Mouse (Mus musculus) retina, postnatal 7 days (tissue): ENCODE data around the gene Commd7.

Experiments
- DNase-seq: peaks from one replicate; pipeline ENCODE4 v3.0.0-alpha.2; 2012; ENCODE audit warnings: low read depth, low spot score

Commd7 gene

DNA sequence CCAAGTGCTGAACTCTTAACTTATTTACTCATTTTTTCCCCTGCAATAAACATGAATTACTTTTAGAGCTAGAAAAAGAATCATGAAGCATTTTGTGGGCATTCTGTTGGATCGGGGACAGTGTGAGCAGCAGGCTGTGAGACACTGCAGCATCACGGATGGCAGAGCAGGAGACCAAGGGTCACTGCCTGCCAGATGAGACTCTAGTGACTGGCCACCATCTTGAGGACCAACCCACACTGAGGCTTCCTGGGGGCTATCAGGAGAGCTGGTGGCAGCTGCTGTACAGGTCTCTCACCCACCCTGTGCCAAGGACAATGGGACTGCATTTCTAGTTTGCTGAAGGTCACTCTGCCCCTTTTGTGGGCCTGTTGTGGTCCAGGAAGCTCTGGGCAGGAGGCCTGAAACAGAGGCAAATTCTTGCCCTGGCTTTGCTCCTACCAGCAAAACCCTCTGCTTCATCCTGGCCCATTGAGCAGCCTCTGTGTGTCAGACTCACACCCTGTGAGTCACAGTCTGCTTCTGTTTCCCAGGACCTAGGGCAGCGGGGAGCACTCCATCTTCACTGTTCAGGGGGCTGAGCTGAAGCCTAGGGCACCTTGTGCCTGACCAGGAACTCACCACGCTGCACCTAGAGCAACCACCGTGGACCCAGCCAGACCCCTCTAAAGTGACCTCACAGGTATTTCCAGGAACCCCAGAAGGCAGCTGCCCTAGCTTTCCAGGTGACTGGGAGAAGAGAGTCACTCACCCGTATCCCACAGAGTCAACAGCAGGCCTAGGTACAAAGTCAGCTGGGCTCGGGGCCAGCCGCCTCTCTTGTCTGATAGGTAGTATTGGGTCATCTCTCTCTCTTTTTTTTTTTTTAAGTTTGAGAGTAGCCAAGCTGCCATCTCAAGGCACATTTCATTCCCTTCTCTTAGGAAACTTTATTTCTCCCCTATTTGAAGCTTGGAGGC lies 40.2 kb downstream of the Commd7 start:
- DNase-seq, result no peak

GRCm38 (mm10) chr2:153586515-153587174 lies 45.9 kb downstream of the Commd7 start:
- DNase-seq, result peak; percentile 74

DNA sequence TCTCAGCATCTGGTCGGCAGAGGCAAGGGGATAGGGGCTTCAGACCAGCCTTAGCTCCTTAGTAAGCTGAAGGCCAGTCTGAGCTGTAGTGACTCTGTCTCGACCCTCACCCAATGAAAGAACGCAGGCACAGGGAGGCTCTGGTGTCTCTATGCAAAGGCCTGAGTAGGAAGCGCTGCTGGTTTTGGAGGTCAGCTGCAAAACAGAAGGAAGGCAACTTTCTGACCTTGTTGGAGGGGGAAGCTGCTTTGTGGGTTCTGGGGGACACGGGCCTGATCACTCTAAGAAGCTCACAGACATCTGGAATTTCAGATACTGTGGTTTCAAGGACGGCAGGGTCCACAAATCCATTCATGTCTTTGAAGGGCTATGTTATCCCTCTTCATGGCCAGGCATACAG lies 46.6 kb downstream of the Commd7 start:
- no peak for DNase-seq

DNA sequence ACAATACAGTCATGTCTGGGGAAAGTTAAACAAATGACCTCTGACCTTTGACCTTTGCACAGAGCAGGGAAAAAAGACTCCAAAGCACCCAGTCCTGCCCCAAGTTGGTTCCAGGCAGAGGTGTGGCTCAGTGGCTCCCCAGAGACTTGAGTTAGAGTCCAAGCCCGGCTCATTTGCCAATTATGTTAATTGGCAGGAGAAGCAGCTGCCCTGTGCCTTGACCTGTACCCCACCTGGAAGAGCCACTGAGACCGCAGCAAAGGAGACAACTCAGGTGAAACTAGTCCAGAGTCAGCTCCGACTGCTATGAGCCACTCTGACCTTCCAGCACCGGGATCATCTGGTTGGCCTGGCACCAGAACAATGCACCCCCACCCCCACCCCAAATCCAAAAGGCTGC lies 48.2 kb downstream of the Commd7 start:
- no peak for DNase-seq

DNA sequence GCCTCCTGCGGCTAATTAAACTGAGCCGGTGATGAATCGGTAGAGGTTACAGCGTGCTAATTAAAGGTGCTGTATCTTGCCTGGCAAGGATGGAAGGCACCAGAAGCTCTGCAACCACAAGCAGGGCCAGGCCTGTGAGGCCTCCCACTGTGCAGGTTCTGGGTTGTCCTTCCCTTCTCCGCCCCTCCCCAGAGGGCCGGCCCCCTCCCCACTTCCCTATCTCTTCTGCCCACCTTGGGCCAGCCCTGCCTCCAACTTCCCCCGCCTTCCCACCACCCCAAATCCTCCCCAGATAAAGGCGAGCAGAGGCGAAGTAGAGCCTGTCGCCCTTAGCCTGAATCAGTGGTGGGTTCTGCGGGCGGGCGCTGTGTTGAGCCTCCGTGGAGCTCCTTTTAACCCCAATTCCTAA lies 48.9 kb downstream of the Commd7 start:
- DNase-seq, result no peak

GRCm38 (mm10) chr2:153582876-153583585 lies 49.5 kb downstream of the Commd7 start:
- DNase-seq, result no peak

DNA sequence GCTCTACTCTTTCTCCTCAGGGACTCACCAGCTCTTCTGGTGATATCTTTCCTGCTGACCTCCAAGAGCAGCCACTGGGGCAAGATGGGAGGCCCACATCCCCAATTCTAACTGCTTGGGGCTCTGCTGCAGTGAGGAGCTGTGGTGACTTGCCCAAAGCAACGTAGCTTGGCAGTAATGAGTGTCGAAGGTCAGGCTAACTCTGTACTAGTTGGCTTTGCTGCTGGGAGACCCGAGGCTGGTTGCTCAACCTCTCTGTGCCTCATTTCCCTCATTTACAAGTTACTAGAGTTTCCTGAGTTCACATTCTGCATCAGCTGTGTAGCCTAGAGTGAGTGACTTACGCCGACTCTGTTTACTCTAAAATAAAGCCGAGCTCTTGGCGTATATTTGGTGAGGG lies 51.2 kb downstream of the Commd7 start:
- DNase-seq, result no peak

GRCm38 (mm10) chr2:153580458-153580985 lies 52.1 kb downstream of the Commd7 start:
- no peak for DNase-seq

DNA sequence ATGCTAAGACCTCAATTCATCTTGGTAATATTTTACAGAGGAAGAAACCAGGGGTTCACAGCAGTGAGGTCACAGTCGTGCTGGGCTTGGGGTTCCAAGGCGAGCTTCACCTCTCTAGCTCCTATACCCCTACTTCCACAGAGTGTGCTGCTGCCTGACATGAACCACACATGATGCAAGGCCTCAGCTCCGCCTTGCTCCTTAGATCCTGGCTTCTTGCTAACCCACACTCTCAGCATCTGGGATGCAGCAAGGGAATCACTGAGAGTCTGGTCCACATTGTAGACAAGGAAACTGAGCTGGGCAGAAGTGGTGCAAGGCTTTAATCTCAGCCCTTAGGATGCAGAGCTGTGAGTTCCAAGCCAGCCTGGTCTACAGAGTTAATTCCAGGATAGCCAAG lies 52.5 kb downstream of the Commd7 start:
- DNase-seq, result no peak

DNA sequence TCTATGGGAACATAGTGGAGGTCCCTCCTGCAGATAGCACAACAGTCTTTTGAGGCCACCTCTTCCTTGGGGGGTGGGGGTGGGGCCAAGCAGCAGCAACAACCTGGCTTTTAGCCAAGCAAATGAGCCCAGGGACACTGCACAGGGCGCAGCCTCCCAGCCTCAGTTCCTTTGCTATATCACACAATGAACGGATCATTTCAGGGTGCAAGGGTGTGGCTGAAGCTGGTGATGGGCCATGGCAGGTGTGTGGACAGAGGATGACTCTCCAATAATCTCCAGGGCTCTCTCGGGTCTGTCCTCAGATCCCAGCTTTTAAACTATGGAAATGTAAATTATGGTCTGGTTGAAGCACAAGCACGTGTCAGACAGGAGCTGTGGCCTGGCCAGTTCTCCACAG lies 55.5 kb downstream of the Commd7 start:
- no peak for DNase-seq

- no peak for DNase-seq
These were observed 56.4 kb downstream of the Commd7 start for GRCm38 (mm10) chr2:153576150-153576549.

DNA sequence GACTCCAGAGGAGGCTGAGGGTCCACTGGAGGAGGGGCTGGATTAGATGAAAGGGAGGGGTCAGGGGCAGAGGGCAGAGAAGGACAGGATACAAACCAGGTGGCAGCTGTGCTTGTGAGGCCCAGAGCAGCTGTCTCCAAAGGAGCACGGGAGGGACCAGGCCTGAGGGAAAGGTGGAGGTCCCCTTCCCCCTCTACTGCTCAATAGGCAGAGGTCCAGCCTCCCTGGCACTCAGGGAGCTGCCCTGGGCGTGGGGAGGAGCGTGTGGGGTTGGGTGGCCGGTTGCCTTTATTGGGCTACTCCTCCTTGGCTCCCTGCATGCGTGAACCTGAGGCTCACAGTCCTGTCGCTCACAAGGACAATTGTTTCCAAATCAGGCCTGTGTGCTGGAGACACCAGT lies 57.0 kb downstream of the Commd7 start:
- no peak for DNase-seq

DNA sequence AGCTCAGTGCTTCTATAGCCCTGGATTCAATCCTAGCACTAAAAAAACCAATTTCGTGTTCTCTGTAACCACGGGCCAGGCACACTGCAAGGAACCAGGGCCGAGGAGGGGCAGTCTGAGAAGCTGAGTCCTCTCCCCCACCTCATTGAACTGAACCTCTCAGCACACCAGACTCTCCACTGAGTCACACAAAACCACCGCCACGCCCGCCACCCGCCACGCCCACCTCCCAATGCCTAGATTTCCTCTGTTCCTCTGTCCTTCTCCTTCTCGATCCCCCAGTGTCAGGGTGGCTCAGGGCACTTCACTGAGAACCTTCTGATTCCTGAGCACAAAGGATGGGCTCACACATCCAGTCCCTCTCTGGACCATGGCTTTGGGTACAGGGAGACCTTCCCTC lies 59.5 kb downstream of the Commd7 start:
- DNase-seq, result no peak

- DNase-seq, result no peak
These were observed 64.0 kb downstream of the Commd7 start for GRCm38 (mm10) chr2:153568541-153568940.

DNA sequence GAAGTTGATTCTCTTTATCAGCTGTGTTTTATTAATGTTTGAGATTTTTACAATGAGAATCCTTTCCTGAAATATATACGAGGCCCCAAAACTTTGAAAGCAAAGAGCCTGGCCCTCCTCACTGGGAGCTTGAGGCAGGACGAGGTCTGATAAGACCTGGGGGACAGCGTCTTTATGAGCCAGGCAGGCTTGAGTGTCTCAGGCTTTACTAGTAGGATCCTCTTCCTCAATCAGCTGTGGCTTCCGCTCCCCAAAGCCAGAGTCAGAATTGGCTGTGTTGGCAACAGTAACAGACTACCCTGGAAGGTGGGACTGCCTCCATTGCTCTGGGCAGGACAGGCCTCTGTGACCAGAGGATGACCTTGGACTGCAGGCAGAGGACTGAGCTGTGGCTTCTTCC lies 64.6 kb downstream of the Commd7 start:
- no peak for DNase-seq
